Mouse (Mus musculus): Measurements from ENCODE around the gene Skida1.

Skida1 gene

DNA sequence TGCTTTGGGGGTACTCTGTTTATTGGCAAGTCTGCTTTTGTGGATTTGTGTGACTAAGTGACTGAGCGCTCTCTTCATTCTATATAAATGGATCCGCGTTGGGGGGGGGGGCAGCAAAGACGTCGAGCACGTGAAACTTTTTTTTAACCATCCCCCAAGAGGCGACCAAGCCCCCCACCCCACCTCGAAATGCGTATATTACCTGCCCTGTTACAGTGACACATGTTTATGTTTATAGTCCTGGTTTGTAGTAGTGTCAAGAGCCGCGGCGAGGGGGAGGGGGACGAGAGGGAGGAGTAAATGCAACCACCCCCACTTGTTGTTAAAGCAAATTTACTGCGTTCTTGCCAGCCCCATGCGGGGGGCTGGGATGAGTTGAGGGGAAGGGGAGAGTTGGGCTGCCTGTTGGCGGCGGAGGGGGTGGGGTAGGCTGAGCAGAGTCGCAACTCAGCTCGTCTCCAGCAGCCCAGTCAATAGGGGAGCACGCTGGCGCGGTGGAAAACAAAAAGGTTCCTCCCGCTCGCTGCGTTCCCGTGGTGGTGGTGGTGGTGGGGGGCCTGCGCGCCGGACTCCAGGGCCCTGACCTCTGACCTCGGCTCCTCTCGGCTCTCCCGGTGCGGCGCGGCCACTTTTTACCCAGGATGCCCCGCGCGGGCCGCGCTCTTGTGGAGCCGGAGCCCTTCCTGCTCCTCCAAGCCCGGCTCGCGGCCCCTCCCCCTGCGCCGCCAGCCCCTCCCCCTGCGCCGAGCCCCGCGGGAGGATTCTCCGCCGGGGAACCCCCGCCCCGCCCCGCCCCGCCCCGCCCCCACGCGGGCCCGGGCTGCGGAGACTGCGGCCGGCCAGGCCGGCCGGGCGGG is 7.3 kb upstream of the Skida1 start:
- in situ Hi-C loops (cut with MboI): no loop called here

DNA sequence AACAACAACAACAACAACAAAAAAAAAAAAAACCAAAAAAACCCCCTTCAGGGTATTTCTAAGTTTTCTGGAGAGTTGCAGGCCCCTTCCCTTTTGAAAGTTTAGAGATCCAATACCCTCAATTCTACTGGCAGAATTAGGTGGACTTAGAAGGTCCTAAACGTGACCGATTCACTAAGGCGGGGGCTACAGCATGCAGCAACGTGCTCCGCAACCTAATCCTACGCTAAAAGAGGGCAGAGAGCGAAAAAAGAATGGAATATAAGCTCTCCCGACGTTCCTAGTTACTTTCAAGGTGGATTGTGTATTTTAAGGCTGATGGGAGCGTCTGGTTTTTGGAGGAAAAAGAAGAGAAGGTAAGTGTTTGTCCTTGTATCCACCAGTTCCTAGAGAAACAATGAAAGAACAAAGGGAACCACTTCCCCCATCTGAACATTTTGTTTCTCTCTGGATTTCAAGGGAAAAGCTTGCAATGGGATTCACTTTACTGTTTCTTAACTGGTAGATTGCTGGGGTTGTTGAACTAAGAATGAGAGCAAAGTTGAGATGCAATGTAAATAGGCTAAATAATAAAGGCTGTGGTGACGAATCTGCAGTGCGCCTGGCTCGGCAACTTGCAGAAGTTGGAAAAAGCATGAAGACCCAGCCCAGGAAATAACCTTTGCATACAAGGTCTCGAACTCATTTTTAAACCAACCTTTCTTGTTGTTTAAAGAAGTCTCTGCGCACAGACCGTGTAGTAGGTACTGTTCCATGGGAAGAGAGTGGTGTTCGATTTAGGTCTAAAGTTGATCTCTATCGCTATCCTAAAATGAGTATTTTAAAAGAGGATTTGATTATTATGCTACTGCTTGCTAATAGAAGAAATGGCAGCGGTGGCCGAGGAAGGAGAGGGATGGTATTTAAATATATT is 6.4 kb upstream of the Skida1 start, which contains the start of gene Mllt10:
Gene Mllt10, plus strand, starts transcription at position 222 of the 913 bp plus-strand sequence.
- in situ Hi-C loops (cut with MboI): no loop called here

DNA sequence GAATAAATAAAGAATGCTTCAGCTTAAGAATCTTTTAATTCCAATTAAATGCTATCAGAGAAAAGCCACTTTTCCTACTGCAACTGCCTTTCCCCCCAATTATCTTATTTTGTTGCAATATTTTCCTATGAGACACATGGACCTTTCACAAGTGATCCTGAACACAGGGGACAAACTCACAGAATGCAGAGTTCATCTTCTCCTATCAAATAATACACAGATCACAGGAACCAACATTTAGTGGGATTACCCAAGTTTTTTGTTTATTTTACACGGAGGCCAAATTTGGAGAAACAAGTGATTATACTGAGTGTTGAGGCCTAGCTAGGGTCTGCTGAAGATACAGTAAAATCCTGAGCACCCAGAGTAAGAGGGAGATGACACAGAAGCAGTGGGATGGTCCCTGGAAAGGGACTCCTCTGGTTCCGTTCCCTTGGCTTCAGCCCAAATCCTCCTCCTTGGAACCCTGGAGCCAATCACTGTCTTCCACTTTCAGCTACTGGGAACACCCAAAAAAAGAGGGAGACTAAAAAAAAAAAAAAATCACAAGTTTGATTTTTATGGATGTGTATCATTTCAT is 5.2 kb upstream of the Skida1 start:
- in situ Hi-C loops (cut with MboI): no loop called here

DNA sequence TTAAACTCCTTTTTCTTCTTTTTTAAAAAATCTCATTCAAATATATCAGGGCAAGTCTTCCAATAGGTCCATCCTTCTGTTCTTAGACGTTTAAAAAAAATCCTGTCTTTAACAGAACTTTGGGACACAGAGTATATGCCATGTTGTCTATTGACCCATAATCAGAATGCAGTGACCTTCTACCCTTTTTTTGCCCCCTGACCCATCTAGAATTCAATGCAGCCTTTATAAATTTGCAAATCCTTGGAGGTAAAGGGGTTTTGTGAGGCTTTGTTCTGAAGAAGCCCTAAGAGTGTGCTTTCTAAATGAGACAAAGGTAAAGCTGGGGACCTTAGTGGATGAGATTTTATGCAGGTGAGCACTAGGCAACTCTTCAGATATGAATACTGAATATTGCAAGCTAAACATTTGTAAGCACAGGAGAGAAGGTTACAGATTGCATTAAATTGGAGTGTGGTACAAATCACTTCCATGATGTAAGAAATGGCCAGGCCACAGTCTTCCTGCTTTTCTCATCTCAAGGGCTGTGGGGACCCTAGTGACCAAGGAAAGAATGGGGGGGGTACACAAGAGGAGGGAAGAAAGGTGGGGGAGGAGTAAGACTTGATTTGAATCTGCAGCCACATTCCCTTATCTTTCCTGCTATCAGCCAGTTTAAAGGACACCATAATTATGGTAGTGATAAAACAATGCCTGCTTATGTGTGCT is 4.5 kb upstream of the Skida1 start:
- in situ Hi-C loops (cut with MboI): no loop called here

DNA sequence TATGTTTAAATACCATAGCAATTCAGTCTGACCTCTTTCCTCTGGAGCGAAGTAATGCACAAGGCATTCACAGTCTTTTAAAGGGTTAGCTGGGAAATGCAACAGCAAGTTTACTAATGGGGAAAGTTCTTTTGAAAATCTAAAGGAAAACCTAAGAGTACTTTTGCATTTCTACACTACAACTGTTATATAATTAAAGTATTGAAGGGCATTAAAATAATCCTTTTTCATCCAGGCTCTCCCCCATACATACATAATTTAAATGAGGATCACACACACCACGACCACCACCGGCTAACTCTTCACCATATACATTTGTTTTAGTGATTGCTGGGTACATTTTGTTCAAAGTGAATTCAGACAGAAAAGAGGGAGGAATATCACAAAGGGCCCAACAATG is 3.7 kb upstream of the Skida1 start:
- in situ Hi-C loops (cut with MboI): no loop called here

DNA sequence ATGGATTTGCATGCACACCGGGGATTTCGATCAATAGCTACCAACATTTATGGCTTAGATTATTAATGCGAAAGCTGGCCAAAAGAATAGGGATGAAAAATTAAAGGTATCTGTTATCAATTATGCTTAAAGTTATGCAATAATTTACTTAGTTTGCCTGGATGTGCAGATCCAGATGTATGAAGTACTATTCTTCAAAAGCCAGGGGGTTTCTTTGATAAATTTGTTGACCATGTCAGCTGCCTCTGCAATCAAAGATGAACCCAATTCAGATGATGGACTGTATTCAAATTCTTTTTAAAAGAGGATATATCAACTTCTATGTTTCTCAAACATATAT is 3.0 kb upstream of the Skida1 start:
- in situ Hi-C loops (cut with MboI): no loop called here

DNA sequence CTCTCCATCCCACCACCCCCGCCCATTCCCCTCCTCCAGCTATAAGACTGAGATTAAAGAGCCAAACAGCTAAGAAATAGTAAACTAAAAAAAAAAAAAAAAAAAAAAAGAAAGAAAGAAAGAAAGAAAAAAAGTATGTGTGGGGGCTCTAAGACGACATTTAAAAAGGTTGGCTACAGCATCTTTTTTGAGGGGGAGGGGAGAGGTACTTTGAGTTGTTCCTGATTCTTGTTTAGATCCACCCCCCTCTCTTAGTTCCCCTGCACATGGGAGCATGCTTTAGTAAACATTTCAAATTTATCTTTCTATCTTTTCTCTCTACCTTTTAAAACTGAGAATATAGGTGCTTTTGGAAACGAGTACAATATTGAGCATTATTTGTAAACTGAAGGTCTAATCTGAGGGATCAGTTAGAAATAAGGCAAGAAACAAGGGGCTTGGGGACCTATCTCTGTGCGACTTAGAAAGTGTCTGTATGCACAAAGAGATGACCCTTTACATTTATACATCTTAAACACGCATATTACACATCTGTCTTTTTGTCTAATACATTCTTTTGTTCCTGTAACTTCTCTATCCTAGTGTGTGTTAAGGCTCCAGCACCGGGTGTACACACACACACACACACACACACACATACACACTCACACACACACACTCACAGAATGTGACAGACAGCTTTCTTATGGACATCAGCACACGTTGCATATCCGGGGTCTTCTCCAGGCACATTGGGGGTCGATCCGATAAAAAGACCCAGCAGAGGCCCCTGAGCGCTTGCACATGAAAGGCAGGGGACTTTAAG is 2.4 kb upstream of the Skida1 start:
- in situ Hi-C loops (cut with MboI): no loop called here

DNA sequence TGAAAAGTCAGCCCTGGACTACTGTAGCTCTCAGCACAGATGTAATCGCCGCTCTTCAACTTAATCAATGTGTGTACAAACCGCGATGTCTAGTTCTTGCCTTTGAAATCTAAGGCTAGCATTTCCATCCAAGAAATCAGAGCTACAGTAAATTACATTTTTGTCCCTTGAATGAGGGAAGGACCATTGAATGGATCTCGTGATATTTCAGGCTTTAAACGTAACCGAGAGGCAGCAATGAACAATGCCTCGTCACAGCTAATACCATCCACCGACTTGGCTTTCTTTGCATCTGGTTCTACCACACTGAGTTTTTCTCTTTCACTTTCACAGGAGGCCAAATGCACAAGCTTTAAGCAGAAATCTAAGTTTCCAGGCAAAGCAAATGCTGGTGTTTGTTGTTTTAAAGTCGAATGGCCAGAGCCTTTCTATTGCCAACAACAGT is 1.7 kb upstream of the Skida1 start:
- in situ Hi-C loops (cut with MboI): no loop called here

DNA sequence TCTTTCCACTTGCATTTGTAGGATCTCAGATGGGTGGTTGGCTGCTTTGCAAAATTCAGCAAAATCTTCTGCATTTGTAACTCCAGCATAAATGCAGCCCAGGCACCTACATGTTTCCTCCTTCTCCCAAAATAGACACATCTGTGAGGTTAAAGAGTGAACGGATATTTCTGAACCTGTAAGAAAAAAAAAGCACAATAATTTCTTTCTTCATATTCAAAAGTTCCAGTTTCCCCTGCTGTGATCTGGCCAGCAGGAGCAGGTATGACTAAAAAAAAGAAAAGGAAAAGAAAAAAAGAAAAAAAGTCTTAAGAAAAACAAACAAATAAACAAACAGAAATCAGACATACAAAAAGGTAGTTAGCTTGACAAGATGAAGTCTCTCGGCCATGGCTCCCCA is 1.2 kb upstream of the Skida1 start:
- in situ Hi-C loops (cut with MboI): no loop called here

DNA sequence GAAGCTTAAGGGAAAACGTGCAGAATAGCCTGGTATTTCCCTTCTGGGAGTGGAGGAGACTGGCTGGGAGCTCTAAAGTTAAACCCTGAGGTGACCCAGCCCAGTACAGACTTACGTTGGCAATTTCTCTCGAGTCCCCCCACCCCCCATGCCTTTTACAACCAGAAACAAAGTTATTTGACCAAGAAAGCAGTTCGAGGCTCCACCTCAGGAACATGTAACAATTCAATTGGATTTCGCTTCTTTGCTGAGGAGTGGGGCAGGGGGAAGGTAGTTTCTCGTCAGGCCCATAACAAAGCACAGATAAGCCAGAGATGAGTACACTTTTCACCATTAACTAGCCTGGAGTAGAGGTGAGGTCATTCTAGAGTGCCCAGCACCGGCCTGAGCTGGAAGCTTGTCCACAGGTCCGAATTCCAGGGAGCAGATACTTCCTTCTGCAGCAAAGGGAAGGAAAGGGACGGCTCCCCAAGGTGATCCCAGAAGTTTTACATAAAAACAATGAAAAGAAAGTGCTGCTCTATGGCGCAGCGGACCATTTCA is 499 bp upstream of the Skida1 start:
- in situ Hi-C loops (cut with MboI): loop anchor here (25.0 kb wide), 1 partner anchor 638 kb away; the partner anchor contains the start of genes Bmi1 and Spag6

DNA sequence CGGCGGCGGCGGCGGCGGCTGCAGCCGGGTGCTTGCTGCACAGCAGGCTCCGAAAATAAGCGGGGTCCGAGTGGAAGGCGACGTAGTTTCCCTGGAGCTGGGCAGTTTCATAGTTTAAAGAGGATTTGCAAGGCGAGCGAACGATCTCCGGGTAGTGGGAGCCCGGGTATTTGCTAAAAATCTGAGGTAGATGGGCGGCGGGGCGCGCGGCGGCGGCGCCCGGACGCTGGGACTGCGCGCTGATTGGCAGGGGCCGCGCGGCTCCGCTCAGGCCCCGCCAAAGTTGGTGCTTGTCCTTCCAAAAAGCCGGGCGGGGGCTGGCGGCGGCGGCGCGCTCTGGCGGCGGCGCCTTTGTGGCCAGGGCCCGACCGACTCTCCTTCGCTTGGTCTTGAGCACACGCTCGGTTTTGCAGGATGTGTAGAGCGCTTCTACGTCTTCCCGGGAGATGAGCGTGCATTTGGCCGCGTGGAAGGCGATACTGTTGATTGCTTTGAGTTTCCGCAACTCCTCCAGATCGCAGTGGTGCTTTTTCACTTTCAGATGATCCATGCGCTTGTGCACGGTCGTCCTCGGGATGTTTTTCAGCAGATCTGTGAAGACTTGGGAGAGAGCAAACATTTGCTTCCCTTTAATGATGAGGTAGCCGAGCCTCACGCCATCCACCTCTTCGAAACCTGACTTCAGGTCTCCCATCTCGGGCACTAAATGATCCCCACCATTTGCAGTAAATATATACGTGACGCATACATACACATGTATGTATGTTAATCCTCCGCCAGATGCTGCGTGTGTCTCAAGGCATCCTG is 1.0 kb downstream of the Skida1 start:
- in situ Hi-C loops (cut with MboI): loop anchor here (25.0 kb wide), 1 partner anchor 639 kb away; the partner anchor contains the start of genes Bmi1 and Spag6

DNA sequence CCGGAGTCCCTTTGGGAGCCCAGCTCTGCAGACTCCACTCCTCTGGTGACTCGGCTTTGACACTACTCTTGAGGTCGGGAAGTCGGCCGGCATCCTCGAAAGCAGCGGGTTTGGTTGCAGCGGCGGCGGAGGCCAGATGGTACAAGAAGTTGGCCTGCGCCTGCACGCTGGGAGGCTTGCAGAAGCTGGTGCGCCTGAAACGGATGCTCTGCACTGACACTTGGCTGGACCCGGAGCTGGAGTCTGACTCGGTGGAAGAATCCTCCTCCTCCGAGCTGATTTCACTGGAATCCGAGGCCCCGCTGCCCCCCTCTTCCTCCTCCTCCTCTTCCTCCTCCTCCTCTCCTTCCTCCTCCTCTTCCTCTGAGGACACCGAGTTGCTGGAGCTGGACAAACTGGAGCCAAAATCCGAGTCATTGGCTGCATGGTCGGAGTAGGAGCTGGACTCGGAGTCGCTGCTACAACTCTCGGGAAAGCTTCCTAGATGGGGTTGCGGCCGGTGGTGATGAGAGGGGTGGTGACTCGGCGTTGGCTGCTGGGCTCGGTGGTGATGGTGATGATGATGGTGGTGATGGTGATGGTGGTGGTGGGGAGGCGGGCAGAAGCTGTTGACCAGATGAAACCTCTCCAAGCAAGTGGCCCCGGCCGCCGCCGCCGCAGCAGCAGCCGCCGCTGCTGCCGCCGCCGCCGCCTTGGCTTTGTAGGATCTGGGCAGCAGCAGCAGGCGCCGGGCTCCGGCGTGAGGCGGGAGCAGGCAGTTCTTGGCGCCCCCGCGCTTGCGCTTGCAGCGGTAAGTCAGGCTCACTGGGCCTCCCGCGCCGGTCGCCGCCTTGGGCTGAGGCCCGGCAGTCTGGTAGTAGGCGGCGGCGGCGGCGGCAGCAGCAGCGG is 1.8 kb downstream of the Skida1 start:
- in situ Hi-C loops (cut with MboI): loop anchor here (25.0 kb wide), 1 partner anchor 640 kb away; the partner anchor contains the start of genes Bmi1 and Spag6

DNA sequence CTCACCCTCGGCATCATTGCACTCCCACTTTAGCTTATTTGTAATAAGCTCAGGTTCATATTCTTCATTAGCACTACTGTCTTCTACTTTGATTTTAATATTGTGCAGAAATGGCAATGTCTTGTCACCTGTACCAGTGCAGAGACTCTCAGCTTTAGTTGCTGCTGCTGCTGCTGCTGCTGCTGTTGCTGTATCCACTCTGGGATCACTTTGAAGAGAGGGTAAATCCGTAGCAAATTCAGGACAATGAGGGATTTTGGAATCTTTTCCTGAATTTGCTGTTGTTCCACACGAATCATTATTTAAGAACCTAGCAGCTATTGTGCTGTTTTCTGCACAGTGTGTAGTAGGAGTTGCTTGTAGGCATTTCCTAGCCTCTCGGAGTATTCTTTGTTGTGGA is 2.7 kb downstream of the Skida1 start:
- in situ Hi-C loops (cut with MboI): loop anchor here (25.0 kb wide), 1 partner anchor 641 kb away; the partner anchor contains the start of genes Bmi1 and Spag6

DNA sequence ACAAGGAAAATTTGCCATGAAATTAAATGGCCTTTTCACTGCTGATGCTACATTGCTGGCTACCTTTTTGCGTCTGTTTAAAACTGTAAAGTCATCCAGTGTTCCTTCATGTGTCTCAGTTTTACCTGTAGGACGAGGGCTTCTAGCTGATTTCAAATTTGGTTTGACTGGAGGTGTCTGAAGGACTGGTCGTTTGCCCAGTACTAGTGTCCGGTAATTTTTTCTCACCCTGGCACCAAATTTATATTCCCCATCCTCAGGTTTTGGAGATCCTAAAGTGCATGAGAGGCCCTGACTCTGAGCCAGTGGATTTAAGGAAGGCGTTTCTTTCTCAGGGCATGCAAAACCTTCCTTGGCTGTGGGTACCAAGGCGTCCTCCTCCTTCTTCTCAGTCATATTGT is 3.1 kb downstream of the Skida1 start:
- in situ Hi-C loops (cut with MboI): loop anchor here (25.0 kb wide), 1 partner anchor 642 kb away; the partner anchor contains the start of genes Bmi1 and Spag6

DNA sequence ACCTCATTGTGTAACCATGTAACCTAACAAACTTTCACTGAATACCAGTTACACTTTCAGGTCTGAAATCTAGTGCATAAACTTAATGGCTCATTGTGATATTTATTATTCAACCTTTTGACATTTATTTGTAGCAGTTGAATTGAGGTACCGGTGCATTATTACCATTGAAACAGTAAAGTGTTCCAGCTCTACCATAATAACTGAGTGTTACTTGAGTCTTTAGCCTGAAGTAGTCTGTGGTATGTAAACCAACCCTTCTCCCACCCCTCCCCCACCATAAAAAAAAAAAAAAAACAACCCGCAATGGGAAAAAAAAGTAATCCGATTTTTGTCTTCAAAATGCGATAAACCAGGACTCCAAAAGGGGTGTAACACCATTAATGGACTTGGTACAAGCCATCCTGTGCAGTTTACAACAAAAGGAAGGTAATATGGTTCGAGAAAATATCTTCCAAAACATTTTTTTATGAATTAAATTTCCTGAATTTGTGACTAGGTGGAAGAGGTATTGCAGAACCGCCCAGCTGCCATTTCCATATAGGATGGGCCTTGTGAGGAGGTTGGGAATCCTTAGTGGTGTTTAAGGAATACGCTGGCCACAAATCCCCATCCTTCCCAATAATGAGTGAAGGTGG is 3.6 kb downstream of the Skida1 start:
- in situ Hi-C loops (cut with MboI): loop anchor here (25.0 kb wide), 1 partner anchor 642 kb away; the partner anchor contains the start of genes Bmi1 and Spag6

DNA sequence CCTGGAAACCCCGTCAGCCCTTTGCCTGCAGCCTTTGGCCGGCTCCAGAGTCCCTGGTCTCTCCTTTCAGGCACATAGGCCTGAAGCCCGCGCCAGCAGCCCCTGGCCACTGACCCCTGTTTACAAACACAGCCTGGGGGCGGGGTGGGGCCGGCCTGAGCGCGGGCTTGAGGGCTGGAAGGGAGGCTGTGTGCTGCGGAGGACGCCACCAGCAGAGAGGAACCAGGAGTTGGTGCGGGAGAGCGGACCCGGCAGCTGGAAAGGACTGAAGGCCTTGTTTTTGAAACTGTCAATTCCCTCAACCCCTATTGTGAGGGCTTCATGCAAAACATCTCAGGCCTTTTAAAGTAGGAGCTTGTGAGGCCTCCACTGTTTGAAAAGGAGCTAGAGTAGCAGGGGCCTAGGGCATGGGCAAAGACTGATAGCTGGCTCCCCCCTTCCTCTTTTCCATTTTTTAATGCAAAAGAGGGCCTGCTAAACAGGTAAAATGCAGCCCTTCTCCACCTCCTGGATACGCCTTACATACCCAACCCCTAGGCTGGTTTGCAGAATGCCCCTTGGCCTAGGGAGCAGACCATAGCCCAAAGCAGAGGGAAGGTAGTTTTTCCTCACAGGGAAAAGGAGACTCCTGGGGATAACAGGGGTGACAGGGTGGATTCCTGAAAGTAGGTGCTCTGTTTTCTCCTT is 7.5 kb downstream of the Skida1 start:
- in situ Hi-C loops (cut with MboI): loop anchor here (25.0 kb wide), 1 partner anchor 646 kb away; the partner anchor contains the start of genes Bmi1 and Spag6
